Mouse (Mus musculus): ENCODE results near the gene Stoml3. TPM values are rescaled to one million over a fixed set of nuclear protein-coding genes. Genes with fewer than 3 reads are reported as not detected.

Stoml3 gene
- 1 to 10 TPM in 1 of 2 experiments, under 1 TPM in 1; 0.36 to 1.5 TPM for total RNA-seq (2021)
- long read RNA-seq, experiment 1 = 0 reads
- long read RNA-seq, experiment 2, partial matches to known transcripts = 0 of 4 reads
- long read RNA-seq, experiment 2, other reads (novel, unspliced or antisense) = 1 of 4 reads

DNA sequence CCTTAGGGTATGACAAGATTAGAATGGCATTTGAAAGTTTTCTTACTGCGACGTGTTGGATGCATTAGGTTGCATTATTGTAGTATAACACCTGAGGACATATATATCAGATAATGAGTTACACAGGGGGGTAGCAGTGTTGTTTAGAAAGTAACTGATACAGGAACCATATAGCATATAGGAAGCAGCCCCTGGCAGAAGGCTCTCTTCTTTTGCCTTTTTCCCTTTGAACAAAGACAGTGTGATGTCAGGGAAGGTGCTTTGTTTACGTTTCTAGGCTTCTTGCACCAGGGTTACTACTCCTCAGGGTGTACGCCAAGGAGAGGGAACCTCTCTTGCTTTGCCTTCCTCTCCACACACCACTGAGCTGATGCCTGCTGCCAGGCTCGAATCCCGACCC, at the start of gene Stoml3:
Stoml3 (plus strand) TSS at position 301 of the 400 bp plus-strand sequence.
- DNase-seq (ENCODE audit: low spot score in 2 of 2) = no peak

DNA sequence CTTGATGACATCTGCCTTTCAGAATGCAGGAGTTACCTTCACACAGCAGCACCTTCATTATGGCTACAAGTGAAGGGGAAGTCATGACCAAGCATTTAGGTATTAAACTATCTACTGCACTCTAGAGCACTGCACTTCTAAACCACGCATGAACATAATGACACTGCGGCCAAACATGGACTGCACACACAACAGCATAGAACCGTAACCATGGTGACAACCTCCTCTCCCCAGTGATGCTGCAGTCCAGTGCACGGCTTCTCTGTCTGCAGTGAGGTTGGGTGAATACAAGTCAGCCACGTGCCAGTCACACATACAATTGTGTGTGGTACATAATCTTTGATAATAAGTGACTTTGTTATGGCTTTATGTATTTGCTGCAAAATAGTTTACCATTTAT, 42.9 kb upstream of the Stoml3 start:
- DNase-seq (ENCODE audit: low spot score in 2 of 2) = no peak

DNA sequence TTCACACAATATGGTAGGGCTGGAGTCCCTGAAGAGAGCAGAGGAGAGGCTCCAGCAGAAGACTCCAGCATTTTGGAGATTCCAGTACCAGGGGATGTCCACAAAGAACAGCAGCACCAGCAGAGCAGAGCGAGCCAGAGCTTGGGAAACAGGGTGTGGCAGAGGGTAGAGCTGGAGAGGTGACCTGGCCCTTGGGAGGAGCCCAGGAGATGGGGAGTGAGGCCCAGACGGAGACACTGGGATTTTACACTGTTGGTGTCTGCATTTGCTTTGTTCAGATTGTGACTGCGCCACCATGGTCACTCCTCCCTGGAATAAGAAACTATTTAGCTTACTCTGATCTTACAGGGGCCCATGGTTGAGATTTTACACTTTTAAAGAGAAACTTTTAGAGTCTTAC, 41.7 kb upstream of the Stoml3 start:
- no peak for DNase-seq (ENCODE audit: low spot score in 2 of 2)

DNA sequence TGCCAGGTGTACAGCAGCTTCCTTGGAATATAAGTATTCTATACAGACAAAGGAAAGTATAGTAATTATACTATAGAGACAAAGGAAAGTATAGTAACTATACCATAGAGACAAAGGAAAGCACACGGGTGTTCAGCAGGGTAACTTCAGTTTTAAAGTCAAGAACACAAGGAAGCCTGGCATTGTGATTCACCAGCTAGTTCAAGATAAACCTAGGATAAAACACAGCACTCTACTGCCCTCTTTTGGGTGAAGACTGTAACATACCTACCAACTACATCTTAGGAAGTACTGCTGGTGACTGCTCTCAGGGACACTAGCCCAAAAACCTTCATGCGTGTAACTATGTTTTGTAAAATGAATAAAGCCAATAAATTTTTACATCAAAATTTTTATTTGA, 40.2 kb upstream of the Stoml3 start:
- peak in 1 of 2 experiments; percentile 91 for DNase-seq (ENCODE audit: low spot score in 2 of 2)

DNA sequence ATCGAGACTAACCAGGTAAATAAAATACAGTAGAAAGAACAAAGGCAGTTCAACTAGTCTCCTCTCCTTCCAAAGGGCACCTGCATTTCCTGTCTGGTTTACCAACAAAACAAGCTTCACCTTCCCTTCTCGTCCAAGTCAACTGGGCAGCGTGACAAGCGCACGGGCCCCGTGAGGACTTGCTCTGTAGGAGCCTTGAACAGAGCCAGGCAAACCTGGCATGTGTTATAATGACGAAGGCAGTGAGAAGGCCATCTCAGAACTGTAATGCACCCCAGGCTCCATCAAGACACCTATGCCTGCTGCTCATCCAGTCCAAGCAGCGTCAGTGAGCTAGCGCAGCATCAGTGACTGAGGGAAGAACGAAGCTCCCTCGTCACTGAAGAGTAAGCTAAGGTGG, 37.8 kb upstream of the Stoml3 start:
- no peak for DNase-seq (ENCODE audit: low spot score in 2 of 2)

DNA sequence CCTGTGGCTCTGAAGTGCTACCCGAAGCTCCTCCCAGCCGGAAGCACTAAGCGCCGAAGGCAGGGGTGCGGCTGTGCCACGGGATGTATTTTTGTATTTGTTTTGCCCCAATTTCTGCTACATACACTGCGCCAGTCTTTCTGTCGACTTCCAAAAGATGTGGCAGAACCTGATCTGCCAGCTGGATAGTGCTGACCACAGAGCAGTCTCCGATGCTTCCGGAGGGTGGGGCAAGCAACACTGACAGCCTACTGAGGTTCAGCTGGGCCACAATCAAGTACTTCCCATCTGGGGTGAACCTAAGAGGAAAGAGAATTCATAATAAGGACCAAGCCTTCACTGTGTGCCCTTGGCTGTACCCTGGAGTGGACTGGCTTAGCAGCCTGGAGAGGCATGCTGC, 36.1 kb upstream of the Stoml3 start:
- DNase-seq (ENCODE audit: low spot score in 2 of 2) = no peak

DNA sequence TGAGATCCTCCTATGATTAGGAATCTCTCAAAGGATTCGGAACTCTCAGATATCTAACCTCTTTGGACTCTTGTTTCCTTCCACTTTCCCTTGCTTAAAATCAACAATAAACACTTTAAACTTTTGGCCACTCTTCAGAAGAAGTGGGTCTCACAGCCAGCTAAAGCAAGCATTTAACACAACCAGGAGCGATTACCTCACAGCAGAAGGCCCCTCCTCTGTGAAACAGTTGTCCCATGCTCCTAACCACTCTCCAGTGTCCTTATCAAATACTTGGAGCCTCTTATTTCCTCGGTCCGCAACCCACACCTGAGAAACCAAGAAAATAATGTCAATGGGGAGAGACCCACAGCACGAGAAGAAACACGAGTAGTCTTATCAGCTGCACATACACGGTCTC, 35.1 kb upstream of the Stoml3 start:
- DNase-seq (ENCODE audit: low spot score in 2 of 2) = no peak

DNA sequence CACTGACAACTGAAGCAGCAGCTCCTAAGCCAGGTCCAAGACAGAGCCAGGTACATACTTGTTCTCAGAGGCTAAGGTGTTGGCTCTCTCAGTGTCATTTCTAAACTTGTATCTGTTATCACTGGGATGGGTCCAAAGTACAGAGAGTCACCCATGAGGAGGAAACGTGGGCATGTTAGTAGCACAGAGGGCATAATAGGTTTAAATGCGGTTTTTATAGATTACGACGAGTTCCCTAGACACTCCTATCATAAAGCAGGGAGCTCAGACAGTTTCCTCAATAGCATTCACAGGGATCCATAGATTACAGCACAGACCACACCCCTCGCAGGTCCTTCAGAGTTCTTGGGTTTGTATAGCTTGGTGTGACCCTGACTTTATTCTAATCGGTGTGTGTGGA, 34.4 kb upstream of the Stoml3 start:
- no peak for DNase-seq (ENCODE audit: low spot score in 2 of 2)

DNA sequence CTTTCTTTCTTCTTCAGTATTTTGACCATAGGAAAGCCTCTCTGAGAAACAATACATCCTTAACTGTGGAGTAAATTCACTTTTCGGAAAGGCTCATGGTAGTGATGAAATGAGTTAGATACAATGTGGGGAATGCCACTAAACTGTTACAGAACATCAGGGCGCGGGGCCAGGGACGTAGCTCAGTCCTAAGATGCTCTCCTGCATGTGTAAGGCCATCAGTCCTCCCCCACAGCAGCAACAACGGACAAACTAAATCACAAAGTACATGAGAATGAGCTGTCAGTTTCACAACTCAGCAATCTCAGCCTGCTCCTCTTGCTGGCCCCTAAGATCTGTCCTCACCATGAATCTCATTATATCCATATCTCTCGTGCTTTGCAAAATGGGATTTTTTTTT, 33.9 kb upstream of the Stoml3 start:
- no peak for DNase-seq (ENCODE audit: low spot score in 2 of 2)

DNA sequence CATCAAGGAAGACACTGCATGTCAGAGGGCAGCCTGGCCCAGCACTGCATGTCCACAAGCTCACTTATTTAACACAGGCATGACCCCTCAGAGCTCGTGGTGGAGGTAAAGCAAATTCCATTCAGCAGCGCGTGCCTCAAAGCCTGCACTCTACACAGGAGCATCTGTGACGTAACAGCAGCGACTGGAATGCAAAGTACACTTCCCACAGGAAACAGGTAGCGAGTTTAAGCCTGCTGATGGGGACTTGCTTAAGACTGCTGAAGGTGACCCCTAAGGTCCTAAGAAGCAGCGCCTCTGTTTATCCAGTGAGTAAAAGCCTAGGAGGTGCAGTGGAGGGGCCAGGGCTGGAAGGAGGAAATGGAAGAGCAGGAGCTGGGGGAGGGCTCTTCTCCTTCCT, 33.5 kb upstream of the Stoml3 start:
- DNase-seq (ENCODE audit: low spot score in 2 of 2) = no peak

DNA sequence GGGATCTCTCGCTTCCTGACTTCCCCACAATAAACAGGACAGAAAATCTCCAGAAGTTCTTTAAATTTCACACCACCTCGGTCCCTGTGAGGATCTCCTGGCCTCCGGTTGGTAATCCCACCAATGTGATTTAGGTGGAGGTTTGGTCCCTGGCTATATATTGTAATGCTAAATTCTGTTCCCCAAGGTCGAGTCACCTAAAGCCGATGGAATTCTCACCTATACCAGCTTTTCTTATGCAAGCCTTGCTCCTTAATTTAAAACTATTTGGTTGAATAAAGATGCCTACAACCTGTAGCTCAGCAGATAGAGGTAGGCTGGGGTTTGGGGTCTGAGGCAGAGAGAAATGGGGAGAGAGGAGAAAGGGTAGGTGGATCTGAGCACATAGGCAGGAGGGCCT, 30.7 kb upstream of the Stoml3 start:
- no peak for DNase-seq (ENCODE audit: low spot score in 2 of 2)

DNA sequence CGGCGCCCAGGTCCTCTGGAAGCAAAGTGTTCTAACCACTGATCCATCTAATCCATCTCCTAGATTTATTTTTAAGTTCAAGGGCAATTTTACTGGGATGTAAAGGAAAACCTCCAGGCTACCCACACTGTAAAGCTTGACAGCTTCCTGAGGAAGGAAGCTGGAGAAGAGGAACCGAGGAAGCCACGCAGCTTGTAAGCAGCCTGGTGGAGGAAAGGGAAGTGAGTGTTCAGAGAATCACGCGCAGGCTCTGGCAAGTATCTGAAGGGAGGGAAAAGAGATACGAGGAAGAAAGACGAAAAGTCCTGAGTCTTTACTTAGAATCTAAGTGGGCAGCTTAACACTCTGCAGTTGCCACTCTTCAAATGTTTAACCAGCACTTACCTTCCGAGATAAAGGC, 28.3 kb upstream of the Stoml3 start:
- peak in 1 of 2 experiments; percentile 19 for DNase-seq (ENCODE audit: low spot score in 2 of 2)

DNA sequence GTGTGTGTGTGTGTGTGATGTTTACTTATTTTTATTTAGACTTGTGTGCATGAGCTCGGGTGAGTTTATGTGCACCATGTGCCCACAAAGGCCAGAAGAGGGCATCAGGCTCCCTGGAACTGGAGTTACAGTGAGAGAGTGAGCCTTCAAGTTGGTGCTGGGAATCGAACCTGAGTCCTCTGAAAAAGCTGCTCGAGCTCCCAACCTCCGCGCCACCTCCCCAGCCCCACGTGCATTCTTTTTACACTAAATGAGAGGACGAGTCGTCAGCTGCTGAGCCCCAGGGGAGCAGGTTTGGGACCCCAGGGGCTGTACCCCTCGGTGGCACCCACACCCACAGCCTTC, 25.8 kb upstream of the Stoml3 start:
- no peak for DNase-seq (ENCODE audit: low spot score in 2 of 2)

DNA sequence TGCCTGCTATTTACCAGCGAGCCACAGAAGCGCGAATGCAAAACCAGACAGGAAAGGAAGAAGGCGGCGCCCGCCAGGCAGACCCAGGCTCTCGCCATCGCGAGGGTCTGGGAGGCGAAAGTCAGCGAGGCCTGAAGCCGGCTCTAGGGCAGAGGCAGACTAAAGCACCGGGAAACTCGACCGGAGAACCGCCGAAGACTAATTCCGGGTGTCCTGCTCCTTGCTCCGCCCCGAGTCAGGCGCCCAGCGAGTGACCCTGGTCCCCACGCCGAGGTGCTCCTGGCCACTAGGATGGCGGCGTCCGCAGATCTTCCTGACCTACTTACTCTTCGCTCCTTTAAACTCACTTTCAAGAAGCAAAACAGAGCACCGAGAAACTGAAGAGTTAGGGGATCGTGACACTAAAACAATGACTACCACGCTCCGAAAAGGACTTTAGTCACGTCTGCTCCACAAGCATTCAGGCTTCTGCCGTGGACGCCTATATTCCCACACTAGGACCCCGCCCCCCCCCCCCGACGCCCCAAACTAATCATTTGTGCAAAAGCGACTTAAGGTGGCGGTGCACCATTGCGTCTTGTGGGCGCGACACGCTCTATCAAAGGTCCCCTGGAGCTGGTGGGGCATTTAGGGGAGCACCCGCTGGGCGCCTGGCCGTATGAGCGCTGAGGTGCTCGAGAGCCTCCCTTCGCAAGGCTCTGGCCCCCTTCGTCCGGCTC, 25.2 kb upstream of the Stoml3 start, which contains the start of the genes Nhlrc3 and Proser1:
Nhlrc3 (minus strand) TSS at position 287 of the 719 bp plus-strand sequence.
Proser1 (plus strand) TSS at position 621 of the 719 bp plus-strand sequence.
- DNase-seq (ENCODE audit: low spot score in 2 of 2) = peak; percentile 93 to 97

DNA sequence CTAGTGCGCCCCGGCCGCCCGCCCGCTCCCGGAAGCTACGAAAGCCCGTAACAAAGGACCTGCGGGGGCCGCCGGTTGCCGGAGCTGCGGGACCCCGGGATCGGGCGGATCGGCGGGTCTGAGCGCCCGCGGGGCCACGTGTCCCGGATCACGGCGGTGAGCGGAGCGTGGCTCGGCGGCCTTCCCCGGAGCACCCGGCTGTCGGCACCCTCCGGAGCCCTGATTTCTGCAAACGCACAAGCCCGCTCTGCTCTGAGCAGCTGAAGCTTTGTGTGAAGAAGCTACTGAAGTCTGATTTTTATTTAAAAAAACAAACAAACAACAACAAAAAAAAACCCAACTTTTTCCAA, 24.7 kb upstream of the Stoml3 start:
- no peak for DNase-seq (ENCODE audit: low spot score in 2 of 2)

DNA sequence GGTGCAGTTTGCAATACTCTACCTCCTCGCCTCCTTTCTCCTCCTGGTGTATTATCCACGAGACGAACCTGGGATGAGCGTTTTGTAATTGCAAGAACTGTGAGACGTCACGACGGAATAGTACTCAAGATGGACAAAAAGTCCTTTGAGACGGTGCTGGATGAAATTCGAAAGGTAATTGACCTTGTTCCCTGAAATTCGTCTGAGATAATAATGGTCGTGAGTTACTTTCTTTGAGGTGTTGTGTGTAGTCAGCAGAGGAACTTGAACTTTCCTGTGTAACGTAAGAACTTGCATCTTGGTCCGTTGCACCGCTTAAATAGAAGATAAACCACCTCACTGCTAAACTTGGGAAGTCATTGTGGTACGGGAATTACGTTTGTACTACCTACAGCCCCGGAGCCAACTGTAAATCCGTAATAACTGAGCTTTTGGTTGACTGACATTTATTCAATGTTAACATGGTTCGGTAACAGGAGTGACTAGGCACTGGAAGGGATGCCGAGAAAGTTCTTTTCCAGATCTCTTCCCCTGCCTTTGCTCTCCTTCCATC, 24.2 kb upstream of the Stoml3 start:
- DNase-seq (ENCODE audit: low spot score in 2 of 2) = peak in 1 of 2 experiments; percentile 14

DNA sequence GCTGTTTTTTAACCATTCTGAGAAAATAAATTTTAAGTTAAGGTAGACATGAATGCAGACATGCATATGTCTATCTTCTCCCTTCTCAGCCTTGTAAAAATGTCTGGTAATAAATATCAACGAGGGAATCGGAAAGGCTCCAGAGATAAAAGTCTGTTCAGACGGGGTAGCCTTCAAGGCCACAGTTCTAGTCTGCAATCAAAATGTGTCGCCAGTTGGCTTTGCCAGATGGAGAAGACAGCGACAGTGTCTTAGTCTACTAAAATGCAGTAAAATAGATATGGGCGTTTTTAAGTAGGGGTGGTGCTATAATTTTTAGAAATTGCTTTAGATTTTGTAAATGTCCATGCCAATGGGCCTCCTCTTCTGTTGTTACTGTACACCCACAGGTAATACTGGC, 23.1 kb upstream of the Stoml3 start:
- peak in 1 of 2 experiments; percentile 32 for DNase-seq (ENCODE audit: low spot score in 2 of 2)

DNA sequence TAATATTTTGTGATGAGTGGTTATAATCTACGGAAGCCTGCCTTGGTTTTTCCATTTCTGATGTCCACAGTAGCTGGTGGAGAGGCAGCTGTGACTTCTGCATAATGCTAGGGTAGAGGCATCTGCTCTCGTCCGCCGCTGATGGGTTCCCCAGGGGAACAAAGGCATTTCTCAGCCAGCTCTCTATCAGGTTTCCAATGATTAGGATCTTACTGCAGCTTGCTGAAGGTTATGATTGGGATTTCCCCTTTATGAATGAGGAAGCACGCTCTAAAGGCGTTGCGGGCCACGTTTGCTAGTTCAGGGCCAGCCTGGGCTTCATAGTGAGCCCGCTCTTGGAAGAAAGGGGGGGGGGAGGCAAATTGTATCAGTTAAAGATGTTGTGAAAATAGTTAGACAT, 22.0 kb upstream of the Stoml3 start:
- no peak for DNase-seq (ENCODE audit: low spot score in 2 of 2)

DNA sequence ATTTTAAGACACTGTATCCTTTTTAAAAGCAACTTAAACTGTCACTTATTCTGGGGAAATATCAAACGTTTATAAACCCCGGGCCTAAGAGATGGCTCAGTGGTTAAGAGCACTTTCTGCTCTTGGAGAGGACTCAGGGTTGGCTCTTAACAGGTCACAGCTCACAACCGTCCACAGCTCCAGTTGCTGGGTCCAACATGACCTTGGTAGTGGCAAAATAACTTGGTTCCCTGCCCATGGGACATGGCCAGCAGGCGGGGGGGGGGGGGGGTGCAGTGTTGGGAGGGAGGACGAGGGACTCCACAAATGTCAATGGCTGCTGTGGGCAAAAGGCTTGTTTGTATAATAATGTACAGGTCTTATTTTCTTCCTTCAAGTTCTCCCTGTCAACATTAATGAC, 21.1 kb upstream of the Stoml3 start:
- DNase-seq (ENCODE audit: low spot score in 2 of 2) = no peak

DNA sequence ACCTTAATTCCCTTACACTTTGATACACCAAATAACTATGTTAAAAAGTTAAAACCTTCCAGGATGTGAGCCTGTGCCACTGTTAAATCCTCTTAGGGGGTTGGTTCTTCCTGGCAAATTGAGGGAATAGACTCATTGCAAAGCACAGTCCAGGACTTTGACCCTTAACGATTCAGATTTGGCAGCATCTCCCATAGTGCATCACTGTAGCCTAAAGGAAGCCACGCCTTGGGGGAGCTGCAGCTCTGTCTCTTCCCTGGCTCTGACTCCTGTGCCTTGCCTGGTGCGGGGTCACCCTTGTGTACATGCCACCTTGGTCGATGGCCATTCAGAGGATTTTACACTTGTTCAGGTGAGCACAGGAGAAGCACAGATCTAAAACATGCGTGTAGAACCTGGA, 18.8 kb upstream of the Stoml3 start:
- no peak for DNase-seq (ENCODE audit: low spot score in 2 of 2)

DNA sequence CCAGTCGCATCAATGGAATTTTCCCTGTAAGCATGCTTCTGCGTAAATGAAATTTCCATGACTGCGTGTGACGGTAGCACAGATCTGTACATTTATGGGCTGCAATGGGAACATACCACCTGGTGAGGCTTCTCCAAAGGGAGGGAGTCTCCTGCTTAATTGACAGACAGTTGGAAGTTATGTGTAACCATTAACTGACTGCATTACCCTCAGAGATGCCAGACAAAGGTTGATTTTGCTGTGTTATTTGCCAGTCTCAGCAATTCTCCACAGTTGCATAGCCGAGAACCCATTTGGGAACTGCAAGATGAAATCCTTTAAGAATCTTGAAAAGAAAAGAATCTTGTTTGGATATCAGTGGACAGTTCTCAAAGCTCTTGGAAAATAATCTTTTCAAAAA, 16.4 kb upstream of the Stoml3 start:
- DNase-seq (ENCODE audit: low spot score in 2 of 2) = no peak

DNA sequence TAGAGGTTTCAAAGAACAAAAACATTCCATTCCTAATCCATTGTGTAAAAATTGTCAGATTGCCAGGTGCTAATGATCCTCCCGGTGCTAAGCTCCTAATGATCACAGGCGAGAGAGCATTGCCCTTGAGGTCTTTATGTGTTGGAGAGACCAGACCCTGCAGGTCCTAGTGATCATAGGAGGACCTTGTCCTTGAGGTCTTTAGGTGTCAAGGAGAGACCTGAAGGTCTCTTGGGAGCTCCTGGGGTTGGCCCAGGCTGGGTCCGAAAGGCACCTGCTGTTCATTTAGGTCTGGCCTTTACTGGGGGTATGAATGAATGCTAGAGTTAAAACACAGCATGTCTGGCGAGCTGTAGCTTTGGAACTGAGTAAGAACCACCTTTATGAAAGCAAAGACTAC, 14.3 kb upstream of the Stoml3 start:
- no peak for DNase-seq (ENCODE audit: low spot score in 2 of 2)

DNA sequence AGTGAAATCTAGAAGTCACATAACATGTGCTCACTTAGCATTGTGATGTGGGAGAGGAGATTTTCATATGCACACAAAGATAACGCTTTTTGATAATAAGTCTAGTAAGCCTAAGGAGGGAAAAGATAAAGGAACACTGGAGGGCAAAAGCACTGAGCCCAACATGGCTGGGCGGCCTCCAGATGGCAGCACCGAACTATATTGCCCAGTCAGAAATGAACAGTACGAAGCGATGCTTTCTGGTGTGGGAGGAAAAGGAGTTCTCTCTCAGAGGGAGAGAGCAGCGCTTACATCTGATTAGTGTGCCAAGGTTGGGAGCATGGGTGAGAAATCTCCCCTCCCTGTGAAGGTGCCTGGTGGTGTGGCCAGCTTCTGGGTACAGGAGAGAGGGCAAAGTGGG, 12.6 kb upstream of the Stoml3 start:
- DNase-seq (ENCODE audit: low spot score in 2 of 2) = peak in 1 of 2 experiments; percentile 22
